Mouse (Mus musculus): ENCODE results near the gene Mtr.
"Not testable (repeated sequence)": the region's sequence is repeated elsewhere in the genome, so short reads cannot be mapped to it uniquely, and the experiment has no call there.

Mtr gene

GRCm38 (mm10) chr13:12165461-12166058 lies 92.4 kb downstream of the Mtr start:
- no peak for DNase-seq (ENCODE audit: inconsistent age in 2 of 2, low spot score in 1 of 2)

GRCm38 (mm10) chr13:12162457-12162856 lies 95.5 kb downstream of the Mtr start:
- DNase-seq (ENCODE audit: inconsistent age in 2 of 2, low spot score in 1 of 2) = no peak

- peak; percentile 82 to 94 for DNase-seq (ENCODE audit: inconsistent age in 2 of 2, low spot score in 1 of 2)
Observed at GRCm38 (mm10) chr13:12160121-12160475, 97.8 kb downstream of the Mtr start.

- DNase-seq (ENCODE audit: inconsistent age in 2 of 2, low spot score in 1 of 2) = no peak
Observed at GRCm38 (mm10) chr13:12159288-12160120, 98.4 kb downstream of the Mtr start.

- DNase-seq (ENCODE audit: inconsistent age in 2 of 2, low spot score in 1 of 2) = no peak
Observed at GRCm38 (mm10) chr13:12153922-12154321, 104.0 kb downstream of the Mtr start.

GRCm38 (mm10) chr13:12146918-12147507 lies 110.9 kb downstream of the Mtr start:
- DNase-seq (ENCODE audit: inconsistent age in 2 of 2, low spot score in 1 of 2) = no peak

GRCm38 (mm10) chr13:12146402-12146801 lies 111.5 kb downstream of the Mtr start:
- no peak for DNase-seq (ENCODE audit: inconsistent age in 2 of 2, low spot score in 1 of 2)

- no peak for DNase-seq (ENCODE audit: inconsistent age in 2 of 2, low spot score in 1 of 2)
Observed at GRCm38 (mm10) chr13:12143347-12143746, 114.6 kb downstream of the Mtr start.

GRCm38 (mm10) chr13:12136461-12136860 lies 121.5 kb downstream of the Mtr start:
- not testable (repeated sequence) for DNase-seq (ENCODE audit: inconsistent age in 2 of 2, low spot score in 1 of 2)

GRCm38 (mm10) chr13:12133549-12133948 lies 124.4 kb downstream of the Mtr start:
- DNase-seq (ENCODE audit: inconsistent age in 2 of 2, low spot score in 1 of 2) = peak in 1 of 2 experiments; percentile 38
